Mouse (Mus musculus) neutrophil, adult 65 days (primary cell): ENCODE results near the gene Tmem170. TPM values are rescaled to one million over a fixed set of nuclear protein-coding genes. Genes with fewer than 3 reads are reported as not detected.

Experiments
- total RNA-seq: library from RNA; stranded (reverse); gene quantifications from 2 replicates; pipeline ENCODE4 v1.2.4, GENCODE M21; 2023

Gene Tmem170
- 4.0 and 4.2 TPM in 2 replicates for total RNA-seq

GRCm38 (mm10) chr8:111876355-111876948, at the start of gene Tmem170:
Tmem170 (minus strand) TSS chr8:111876750.

GRCm38 (mm10) chr8:111909621-111910450, 33.3 kb upstream of the Tmem170 start, which contains the start of gene Chst5:
Chst5 (minus strand) TSS chr8:111910447.

GRCm38 (mm10) chr8:111853861-111854501, 22.6 kb downstream of the Tmem170 start, which contains the start of gene Cfdp1:
Cfdp1 (minus strand) TSS chr8:111854291.

Other genes with a start within 250 kb of the Tmem170 start
- gene Ldhd, start 246.4 kb downstream of the Tmem170 start, total RNA-seq = not detected in 2 replicates
- gene Zfp1, start 233.3 kb downstream of the Tmem170 start, total RNA-seq = 3.5 and 3.6 TPM in 2 replicates
- gene Ctrb1, start 185.7 kb downstream of the Tmem170 start, total RNA-seq = not detected in 2 replicates
- 0.61 TPM in 1 of 2 replicates, not detected in the other for gene Bcar1, start 132.9 kb downstream of the Tmem170 start, total RNA-seq
- 15.6 and 16.8 TPM in 2 replicates for gene Cfdp1, start 22.5 kb downstream of the Tmem170 start, total RNA-seq
- not detected in 2 replicates for gene Chst5, start 33.7 kb upstream of the Tmem170 start, total RNA-seq
- not detected in 2 replicates for gene Tmem231, start 57.1 kb upstream of the Tmem170 start, total RNA-seq
- 104 and 121 TPM in 2 replicates for gene Gabarapl2, start 64.0 kb upstream of the Tmem170 start, total RNA-seq
- gene Adat1, start 115.6 kb upstream of the Tmem170 start, total RNA-seq = 0.38 and 0.50 TPM in 2 replicates
- gene Kars, start 134.6 kb upstream of the Tmem170 start, total RNA-seq = 36.8 and 41.7 TPM in 2 replicates
- 6.5 and 7.6 TPM in 2 replicates for gene Terf2ip, start 134.6 kb upstream of the Tmem170 start, total RNA-seq
- not detected in 2 replicates for gene Gm6793, start 138.3 kb upstream of the Tmem170 start, total RNA-seq